Mouse (Mus musculus): ENCODE measurements around the gene Mink1.
A peak's percentile ranks its signal among the peaks of the same experiment; 100 is the strongest.
"Not testable (repeated sequence)": the region's sequence is repeated elsewhere in the genome, so short reads cannot be mapped to it uniquely, and the experiment has no call there.

The Mink1 gene

DNA sequence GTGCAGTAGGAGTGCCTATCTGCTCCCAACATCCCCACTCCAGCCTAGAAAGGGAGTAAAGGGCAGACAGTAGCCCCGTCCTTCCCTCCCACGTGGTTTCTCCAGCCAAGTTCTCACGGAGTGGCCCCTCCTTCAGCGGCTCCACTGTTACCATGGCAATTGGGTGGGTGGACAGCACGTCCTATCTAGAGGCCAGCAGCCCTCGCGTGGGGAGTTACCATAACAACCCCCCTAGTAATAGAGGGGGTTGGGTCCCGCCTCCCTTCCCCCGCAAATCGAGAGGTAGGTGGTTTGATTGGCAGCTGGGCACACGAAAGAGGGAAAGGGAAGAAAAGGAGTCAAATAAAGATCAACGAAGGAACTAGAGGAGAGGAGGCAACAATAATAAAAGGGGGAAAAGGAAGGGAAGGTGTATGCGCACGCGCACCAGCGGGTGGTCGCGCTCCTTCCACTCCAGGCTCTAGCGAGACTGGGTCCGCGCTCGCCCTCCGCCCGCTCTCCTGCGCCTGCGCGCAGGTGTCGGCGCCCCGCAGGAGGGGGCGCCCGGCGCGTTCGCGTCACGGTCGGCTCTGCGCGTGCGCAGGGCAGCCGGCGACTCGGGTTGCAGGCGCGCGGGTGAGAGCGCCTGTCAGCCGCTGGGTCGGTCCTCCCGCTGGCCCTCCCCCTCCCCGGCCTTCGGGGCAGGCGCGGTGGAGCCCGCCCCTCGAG is at the start of gene Mink1:
Mink1 (plus strand) TSS at position 595 of the 708 bp plus-strand sequence.
- DNase-seq, result peak; percentile 95

DNA sequence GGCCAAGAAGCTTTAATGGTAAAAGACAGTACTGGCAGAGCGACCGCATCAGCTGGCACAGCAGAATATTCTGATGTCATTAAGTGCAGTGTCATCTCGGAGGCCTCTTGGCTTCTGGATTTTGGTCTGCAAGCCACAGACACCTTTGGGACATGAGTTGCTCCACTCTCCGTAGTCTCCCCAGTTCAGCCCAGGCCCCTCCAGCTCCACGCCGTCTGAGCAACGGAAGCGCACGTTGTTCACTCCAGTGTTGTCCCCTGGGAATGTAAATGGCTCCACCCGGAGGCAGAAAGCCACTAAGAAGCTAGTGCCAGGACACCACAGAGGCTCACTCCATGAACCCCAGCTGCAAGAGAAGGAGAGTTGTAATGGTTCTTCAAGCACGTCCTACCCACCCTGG is 49.2 kb upstream of the Mink1 start:
- DNase-seq, result peak; percentile 13

DNA sequence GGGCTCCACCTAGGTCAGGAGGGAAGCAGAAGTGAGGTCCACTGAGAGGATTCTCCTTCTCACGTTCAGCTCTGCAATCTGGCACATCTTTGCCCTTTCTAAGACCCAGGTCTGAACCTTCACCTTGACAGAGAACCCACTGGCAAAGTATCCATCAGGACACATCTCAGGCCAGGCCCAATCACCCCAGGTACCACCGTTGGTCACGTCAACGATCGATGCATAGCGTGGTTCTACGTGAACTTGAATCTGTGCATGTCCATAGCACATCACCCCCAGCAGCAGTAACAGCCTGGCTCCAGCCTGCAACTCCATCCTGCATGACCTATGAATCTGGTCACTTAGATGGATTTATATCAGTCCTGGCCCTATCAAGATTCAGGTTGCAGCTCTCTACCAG is 48.4 kb upstream of the Mink1 start, which contains the start of gene Vmo1:
Vmo1 (minus strand) TSS at position 329 of the 400 bp plus-strand sequence.
- DNase-seq, result no peak

DNA sequence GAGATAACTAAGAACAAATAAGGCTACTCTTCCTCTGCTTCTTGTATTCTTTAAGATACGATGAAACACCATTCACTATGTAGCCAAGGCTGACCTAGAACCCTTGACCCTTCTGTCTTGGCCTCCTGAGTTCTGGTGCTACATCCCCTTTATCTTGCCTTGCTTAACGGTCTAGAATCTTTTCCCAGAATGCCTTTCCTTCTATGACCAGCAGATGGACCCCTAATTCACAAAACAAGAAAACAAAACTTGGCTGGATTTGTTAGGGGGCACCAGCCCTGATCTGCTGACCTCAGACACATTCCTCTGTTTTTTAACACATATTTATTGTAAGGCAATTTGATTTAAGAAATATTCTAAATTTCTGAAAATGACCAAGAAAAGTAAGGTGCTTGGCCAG is 46.3 kb upstream of the Mink1 start:
- peak; percentile 84 for DNase-seq

DNA sequence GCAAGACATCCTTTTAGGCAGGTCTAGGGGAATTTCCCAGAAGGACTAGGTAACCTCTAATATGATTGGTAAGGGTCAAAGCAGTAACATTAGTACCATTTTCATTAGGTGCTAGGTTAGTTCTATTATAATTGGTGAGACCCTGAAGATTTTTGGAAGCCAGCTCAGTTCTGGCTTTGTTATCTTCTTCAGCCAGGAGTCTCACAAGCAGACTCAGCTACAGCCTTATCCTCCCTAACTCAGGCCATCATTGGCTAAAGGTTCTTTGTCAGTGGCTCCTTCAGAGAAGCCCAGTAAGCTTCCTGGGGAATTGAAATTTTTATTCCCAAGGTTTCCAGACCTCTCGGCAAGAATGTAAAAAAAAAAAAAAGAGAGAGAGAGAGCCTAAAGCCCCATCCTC is 44.2 kb upstream of the Mink1 start:
- no peak for DNase-seq

DNA sequence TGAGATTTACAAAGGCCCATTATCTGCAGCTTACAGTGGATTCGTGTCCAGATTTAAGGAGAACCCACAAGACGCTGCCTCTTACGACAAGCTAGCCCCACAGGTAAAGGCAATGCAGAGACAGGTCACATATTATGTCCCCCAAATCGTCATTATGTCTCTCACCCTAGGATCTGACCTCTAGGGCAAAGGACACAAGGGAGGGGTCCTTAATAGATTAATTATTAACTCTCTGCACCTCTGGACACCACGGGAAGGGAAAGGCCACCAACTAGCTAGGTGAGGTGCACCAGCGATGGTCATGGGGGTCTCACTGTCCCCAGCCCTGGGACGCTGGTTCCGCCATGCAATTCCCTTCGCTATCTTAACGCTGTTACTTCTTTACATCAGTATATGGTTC is 43.8 kb upstream of the Mink1 start, which contains the start of gene Gltpd2:
Gltpd2 (plus strand) TSS at position 274 of the 400 bp plus-strand sequence.
- no peak for DNase-seq

DNA sequence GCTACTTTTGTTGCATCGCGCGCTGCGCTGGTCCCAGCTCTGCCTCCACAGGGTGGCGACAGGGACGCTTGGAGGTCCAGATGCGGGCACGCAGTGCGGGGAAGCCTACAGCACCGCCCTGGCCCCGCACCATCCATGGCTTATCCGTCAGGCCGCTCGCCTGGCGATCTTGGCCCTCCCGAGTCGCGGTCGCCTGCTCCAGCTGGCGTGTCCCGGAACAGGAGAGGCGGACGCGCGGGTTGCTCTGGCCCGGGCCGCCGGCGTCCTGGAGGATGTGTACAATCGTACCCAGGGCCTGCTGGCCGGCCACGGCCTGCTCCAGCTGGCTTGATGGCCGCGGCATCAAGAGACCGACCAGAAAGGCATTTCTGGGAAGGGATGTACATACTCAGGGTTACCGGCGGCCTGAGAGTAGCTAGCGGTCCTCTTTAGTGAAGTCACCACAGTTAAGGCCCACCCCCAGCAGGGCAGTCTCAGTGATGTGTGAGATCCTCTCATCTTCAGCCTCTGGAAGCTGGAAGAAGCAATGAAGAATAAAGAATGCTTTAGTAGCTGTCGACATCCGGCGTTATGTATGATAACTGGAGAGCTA is 42.4 kb upstream of the Mink1 start:
- DNase-seq, result peak; percentile 65

DNA sequence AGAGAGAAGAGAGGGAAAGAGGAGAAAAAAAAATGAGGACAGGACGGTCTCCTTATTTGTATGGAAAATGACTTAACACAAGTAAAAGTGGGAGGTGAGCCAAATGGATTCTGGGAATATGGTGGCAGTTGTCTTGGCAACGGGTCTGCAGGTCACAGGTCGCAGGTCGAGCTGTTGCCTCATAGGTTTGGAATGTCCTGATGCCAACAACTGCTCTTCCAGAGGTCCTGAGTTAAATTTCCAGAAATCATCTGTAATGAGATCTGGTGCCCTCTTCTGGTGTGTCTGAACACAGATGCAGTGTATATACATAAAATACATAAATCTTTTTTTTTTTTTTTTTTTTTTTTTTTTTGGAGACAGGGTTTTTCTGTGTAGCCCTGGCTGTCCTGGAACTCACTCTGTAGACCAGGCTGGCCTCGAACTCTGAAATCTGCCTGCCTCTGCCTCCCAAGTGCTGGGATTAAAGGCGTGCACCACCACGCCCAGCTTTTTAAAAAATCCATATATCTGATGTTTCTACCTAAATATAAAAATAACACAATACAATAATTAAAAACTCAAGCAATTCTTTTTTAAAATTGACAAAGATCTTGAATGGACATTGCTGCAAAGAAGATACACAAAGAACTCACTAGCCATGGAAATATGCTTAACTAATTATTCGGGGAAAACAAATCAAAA is 39.2 kb upstream of the Mink1 start:
- peak; percentile 52 for DNase-seq

DNA sequence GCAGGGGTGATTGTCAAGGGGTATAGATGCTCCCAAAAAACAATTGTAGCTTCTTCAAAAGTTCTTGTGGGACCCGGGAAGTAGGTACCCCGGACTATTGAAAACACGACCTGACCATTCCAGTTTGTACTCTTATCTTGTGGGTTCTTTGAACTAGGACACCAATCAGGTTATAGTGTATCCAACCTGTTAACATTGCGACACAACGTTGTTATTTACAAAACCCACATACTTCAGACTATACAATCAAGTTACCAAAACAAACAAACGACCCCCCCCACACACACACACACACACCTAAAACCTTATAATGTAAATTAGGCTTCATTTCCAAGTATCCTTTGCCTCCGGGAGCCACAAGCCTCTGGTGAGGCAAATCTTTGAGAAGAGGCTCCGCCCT is 37.9 kb upstream of the Mink1 start:
- DNase-seq, result no peak

DNA sequence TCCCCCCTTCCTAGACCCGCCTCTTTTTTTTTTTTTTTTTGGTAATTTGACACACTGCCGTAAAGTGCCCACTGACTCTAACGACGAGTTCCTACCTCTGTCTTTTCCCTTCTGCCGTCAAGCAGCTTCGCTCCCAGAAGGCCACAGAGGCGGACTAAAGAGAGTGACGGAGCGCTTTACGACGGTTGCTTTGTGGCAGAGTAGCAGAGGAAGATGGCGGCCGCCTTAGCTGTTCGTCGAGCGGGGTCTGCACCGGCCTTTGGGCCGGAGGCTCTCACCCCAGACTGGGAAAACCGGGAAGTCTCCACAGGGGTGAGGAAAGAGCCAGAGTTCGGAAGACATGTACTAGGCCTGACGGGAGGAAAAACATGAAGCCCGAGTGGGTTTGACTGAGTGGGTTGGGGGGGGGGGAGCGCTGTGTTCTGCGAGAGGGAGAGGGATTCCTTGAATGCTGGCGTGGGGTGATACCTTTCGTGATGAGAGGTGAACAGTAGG is 37.5 kb upstream of the Mink1 start, which contains the start of gene Psmb6:
Psmb6 (plus strand) TSS at position 184 of the 495 bp plus-strand sequence.
- DNase-seq, result peak; percentile 99

DNA sequence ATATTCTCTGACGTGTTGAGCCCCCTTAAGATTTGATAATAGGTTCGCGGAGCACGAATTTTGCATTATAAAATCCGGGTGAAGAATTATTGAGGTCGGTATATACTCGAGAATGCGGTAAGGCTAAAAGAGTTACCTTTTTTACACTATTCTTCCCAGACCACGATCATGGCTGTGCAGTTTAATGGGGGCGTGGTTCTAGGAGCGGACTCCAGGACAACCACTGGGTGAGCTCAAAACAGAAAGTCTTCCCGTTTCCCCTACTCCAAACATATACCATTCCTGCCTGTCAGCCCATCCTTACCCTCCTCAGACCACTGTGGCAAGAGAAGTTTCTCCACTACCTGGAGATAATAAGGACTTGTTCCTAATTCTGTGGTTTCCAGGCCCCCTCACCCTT is 37.0 kb upstream of the Mink1 start:
- DNase-seq, result no peak

DNA sequence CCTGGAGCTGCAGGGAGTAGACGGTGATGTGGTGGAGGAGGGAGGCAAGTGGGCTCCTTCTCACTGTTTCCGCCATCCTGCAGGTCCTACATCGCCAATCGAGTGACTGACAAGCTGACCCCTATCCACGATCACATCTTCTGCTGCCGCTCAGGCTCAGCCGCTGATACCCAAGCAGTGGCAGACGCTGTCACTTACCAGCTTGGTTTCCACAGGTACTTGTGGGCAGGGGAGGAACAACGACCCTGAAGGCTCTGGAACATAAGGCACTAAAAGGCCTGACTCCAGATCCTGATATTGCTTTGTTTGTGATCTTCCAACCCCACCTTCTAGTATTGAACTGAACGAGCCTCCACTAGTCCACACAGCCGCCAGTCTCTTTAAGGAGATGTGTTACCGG is 36.5 kb upstream of the Mink1 start:
- no peak for DNase-seq

DNA sequence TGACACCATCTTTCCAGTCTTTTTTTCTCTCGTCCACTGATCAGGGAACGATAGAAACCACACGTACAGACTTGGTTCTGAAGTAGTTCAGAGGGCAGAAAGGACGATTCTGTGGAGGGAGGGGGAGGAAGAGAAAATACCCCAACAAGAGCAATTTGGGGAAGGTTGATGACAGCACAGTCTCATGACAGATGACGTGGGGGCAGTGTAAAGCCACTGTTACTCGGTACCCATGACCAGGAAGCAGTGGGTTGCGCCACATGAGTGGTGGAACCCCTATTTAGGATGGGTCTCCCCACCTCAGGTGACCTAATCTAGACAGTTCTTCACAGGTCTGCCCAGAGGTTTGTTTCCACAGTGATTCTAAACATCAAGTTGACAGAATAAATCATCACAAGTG is 34.1 kb upstream of the Mink1 start:
- DNase-seq, result no peak

DNA sequence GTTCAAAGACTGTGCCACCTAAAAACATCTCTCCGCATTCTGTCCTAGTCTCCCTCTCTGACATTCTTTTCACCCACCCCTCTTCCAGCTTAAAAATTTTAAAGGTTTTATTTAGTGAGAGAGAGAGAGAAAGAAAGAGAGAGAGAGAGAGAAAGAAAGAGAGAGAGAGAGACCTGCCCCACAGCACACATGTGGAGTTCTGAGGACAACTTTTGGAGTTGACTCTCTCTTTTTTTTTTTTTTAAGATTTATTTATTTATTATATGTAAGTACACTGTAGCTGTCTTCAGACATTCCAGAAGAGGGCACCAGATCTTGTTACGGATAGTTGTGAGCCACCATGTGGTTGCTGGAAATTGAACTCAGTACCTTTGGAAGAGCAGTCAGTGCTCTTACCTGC is 31.6 kb upstream of the Mink1 start:
- DNase-seq, result not testable (repeated sequence)

DNA sequence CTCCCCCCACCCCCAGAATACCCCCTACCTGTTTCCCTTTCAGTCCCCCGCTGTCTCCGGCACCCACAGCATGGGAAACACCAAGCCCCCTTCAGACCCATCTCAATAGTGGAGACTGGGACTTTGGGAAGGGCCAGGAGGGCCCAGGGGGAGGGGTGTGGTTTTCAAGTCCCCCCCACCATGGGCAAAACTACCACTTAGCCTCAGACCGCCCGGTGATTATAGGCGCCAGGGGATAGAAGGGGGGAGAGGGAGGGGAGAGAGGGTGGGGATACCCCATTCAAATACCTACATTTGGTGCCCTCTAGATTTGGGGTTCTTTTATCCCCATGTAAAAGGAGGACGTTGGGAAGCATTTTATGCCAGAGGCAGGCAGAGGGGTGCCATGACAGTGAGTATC is 29.8 kb upstream of the Mink1 start, which contains the start of gene Gm40193:
Gm40193 (minus strand) TSS at position 101 of the 400 bp plus-strand sequence.
- DNase-seq, result no peak

DNA sequence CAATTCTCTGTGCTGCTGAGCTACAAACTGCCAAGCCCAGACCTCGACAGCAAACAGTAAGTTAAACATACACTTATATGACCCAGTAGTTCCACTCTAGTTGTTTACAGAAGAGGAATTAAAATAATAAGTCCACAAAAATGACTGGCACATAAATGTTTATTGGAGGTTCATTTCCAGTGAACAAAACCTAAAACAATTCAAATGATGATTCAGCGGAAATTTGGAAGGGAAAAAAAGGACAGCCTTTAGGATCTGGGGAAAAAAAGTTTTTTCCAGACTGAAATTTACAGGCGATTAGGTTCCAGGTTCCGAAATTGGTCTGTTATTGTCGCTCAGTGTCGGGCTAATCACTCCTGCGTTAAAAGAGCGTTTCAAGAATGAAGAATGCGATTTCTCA is 23.3 kb upstream of the Mink1 start:
- DNase-seq, result no peak

DNA sequence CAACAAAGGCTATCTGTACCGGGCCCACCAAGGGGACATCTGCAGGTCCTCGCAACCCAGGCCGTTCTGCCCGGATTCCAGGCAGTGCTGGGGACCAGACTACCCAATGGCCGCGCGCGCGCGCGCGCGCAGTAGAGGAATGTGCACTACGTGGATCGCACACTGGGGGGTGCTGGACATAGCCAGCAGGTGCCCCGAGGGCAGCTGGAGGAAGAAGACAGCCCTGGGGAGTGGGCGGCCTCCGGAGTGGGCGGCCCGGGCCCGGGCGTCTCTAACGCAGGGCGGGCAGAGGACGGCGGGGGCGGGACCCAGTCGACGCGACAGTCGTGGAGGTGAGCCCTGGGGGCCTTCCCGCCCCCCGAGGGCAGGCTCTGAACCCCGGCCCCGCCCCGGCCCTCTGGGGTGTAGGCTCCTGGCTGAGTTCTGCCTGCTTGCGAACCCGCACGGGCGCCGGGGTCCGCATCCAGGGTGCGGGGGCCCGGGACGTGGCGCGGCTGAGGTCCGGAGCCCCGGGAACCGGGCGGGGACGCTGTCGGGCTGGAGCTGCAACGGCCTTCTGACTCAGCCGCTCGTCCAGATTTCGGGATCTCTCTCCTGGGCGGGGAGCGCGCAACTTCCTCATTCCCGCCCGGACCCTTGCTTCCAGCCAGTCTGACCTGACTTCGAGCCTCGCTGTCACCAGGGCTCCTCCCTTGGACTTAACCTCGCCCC is 22.6 kb upstream of the Mink1 start, which contains the start of gene Pld2:
Pld2 (plus strand) TSS at position 188 of the 711 bp plus-strand sequence.
- peak; percentile 90 for DNase-seq

DNA sequence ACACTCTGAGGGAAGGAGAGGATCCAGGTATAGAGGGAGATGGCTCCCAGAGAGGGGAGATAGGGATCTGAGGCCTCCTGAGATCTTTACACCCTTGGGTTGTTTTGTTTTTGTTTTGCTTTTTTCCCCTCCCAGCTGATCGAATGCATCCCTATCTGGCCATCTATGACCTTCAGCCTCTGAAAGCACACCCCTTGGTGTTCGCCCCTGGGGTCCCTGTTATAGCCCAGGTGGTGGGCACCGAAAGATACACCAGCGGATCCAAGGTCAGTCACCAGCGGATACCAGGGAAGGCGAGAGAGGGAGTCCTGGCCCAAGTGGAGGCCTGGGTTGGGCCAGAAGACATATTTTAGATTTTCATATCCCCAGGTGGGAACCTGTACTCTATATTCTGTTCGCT is 21.8 kb upstream of the Mink1 start:
- DNase-seq, result no peak

DNA sequence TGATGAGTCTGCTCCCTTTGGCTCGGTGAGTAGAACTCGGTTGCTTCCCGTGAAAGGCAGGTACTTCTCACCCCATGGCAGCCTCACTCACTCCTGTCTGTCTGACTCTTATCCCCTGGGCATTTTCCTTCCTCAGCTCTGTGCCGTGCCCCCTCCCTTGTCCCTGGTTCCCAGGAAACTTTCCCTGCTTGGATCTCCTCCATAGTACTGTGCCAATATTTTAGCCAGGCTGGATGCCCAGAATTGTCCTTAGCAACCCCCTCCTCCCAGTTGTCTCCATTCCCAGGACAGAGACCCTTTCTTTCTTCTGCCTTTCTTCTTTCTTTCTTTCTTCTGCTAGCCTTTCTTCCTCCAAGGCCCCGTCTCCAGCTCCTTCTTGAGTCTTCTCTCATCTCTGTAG is 21.3 kb upstream of the Mink1 start:
- DNase-seq, result no peak

DNA sequence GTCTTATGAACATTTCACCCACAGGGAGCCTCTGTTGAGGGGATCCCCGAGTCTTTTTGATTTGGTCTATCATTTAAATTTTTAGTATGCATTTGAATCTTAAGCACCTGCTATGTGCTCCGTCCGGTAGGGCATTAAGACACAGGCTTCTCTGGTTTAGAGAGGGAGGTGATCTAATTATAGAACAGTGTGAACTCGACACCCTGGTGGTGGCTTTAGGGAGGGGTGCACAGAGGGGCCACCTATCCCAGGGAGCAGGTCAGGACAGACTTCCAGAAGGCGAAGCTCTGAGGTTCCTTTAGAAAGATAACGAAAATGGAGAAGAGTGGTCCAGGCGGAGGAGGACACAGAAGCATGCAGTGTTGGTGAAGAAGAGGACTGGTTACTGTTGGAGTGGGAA is 18.2 kb upstream of the Mink1 start:
- no peak for DNase-seq

DNA sequence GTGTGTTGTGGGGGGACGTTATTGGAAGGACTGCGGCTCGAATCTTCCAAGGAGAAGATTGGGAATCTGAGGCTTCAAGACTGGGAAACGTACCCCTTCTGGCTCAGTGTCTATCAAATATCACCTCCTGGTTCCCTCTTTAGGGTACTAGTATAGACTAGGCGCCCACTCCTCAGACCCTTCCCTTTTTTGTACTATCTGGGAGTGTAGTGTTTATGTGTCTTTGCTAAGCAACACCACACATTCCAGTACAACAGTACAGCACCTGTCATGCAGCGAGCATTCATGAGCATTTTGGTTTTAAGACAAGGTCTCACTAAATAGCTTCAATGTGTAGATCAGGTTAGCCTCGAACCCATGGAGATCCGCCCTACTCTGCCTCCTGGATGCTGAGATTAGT is 11.2 kb upstream of the Mink1 start:
- DNase-seq, result no peak

DNA sequence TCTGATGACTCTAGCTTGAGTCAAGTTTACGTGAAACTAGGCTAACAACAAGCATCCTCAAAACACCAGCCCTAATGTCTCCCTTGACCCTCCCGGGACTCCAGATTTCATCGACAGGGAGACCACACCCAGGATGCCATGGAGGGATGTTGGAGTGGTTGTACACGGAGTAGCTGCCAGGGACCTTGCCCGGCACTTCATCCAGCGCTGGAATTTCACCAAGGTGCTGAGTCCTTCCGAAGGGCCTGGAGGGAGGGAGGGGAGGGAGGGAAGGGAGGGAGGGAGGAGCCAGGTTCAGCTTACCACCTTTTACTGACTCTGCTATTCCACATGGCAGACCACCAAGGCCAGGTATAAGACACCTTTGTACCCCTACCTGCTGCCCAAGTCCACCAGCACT is 8.7 kb upstream of the Mink1 start:
- DNase-seq, result no peak

DNA sequence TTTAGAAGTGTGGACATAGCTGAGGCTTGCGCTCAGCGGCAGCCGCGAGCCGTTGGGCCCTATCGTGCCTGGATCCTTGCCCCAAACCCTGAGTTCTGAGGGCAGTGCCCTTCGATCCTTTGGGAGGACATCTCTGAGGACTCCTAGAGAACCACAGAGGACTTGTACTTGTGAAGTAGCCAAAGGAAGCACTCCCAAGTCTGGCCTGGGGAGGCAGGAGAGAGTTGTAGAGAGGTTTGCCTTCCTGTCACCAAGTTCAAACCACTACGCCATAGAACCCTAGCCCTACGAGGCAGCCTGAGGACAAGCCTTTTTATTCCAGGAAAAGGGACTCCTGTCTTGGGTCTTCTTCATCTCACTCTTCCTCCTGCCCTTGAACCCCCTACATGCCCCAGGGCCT is 5.1 kb upstream of the Mink1 start:
- no peak for DNase-seq

All from retina, postnatal 1 day (tissue).